Mouse (Mus musculus): Measurements from ENCODE around the gene Ahnak. TPM values are rescaled to one million over a fixed set of nuclear protein-coding genes. Genes with fewer than 3 reads are reported as not detected.
"Not testable (repeated sequence)": the region's sequence is repeated elsewhere in the genome, so short reads cannot be mapped to it uniquely, and the experiment has no call there.

The Ahnak gene
- polyA plus RNA-seq, 1 experiment from 2014 or later, result 12.2 TPM

- Histone ChIP-seq H3K4me2 (replicated peaks) (no peak overlapping the region), H3K36me3 (0 out of 2 replicates have a peak, but pooled peaks cover 6% of the 10 kb centered on the region), H3K4me1 (no peaks in the 10 kb centered on the region), H3K9ac (replicated peaks) (no peak overlapping the region), H3K4me3 (no peak overlapping the region), H3K9me3 (no peaks in the 10 kb centered on the region), H3K27me3 (no peaks in the 10 kb centered on the region), H3K27ac (replicated peaks) (no peak overlapping the region)
- ATAC-seq (ENCODE audit: low FRiP score, low read depth), result no peak
- WGBS, result 84% methylated on average over 4 of the region's 4 CpGs
Measured at GRCm38 (mm10) chr19:9116268-9116667, 127.2 kb downstream of the Ahnak start.

DNA sequence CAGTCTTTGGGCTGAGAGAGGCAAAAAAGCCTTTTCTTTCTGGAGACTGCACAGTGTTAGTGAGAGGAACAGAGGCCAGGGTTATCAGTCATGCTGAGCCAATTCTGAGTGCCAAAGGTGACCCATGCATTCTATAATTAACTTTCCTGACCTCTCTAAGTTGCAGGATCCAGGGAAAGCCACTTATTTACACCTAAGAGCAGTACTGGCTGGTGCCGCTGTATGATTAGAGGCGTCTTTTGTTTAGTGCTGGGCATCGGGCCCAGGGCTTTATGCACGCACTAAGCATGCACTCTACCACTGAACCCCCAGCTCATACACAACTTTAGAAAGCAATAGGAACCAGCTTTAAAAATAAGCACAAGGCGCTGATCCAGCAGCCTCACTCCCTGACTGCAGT, 128.2 kb downstream of the Ahnak start:
- Histone ChIP-seq H3K9ac (replicated peaks) (no peak overlapping the region), H3K4me1 (no peaks in the 10 kb centered on the region), H3K4me2 (replicated peaks) (no peak overlapping the region), H3K4me3 (no peak overlapping the region), H3K9me3 (no peaks in the 10 kb centered on the region), H3K27ac (replicated peaks) (no peak overlapping the region), H3K27me3 (no peaks in the 10 kb centered on the region), H3K36me3 (0 out of 2 replicates have a peak, but pooled peaks cover 6% of the 10 kb centered on the region)
- ATAC-seq (ENCODE audit: low FRiP score, low read depth), result no peak
- WGBS, result 79% methylated on average over 5 of the region's 5 CpGs

DNA sequence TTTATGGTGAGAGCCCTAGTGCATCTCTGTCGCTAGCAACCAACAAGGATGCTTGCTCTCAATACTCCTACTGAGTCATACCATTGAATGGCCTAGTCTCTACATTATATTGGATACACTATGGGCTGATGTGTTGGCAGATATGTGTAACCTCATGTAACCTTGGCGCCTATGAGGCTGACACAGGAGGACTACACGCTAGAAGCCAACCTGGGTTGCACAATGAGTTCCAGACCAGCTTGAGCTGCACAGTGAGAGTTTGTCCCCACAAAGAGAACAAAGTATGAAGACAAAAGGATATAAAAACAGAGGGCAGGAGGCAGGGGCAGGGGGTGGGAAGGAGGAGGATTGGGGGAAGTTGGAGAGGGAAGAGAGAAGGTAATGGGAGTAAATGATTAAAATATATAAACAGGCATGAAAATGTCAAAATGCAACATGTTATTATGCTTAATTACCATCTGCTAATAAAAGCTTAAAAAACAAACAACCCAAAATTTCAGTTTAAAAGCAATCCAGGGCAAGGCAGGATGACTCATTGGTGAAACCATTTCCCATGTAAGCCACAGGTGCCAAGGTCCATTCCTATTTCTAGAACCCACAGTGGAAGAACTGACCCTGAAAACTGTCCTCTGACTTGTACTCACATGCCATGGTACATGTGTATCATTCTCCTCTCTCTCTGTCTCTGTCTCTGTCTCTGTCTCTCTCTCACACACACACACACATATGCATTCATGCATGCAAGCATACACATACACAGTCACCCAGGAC, 130.8 kb downstream of the Ahnak start:
- no peak overlapping the region for H3K27ac ChIP-seq (replicated peaks)
- H3K36me3 ChIP-seq, result 0 out of 2 replicates have a peak, but pooled peaks cover 3% of the 10 kb centered on the region
- 79% methylated on average over 3 of the region's 3 CpGs for WGBS
- H3K4me2 ChIP-seq (replicated peaks), result no peak overlapping the region
- H3K4me3 ChIP-seq, result no peak overlapping the region
- H3K4me1 ChIP-seq, result no peaks in the 10 kb centered on the region
- no peak overlapping the region for H3K9ac ChIP-seq (replicated peaks)
- ATAC-seq (ENCODE audit: low FRiP score, low read depth), result no peak
- H3K27me3 ChIP-seq, result no peaks in the 10 kb centered on the region
- H3K9me3 ChIP-seq, result no peaks in the 10 kb centered on the region

- Histone ChIP-seq H3K4me2 (replicated peaks) (no peak overlapping the region), H3K36me3 (no peaks in the 10 kb centered on the region), H3K4me3 (no peak overlapping the region), H3K27ac (replicated peaks) (no peak overlapping the region), H3K9me3 (no peaks in the 10 kb centered on the region), H3K9ac (replicated peaks) (no peak overlapping the region), H3K4me1 (no peaks in the 10 kb centered on the region), H3K27me3 (no peaks in the 10 kb centered on the region)
- no peak for ATAC-seq (ENCODE audit: low FRiP score, low read depth)
- WGBS, result 94% methylated on average over 1 of the region's 1 CpGs
Measured at GRCm38 (mm10) chr19:9122390-9122789, 133.3 kb downstream of the Ahnak start.

GRCm38 (mm10) chr19:9123986-9124385, 134.9 kb downstream of the Ahnak start:
- H3K4me3 ChIP-seq; H3K9me3 ChIP-seq; H3K4me1 ChIP-seq; H3K36me3 ChIP-seq; H3K27ac ChIP-seq (replicated peaks); H3K27me3 ChIP-seq; H3K4me2 ChIP-seq (replicated peaks); ATAC-seq (ENCODE audit: low FRiP score, low read depth); H3K9ac ChIP-seq (replicated peaks): not testable (repeated sequence)
- WGBS, result 91% methylated on average over 2 of the region's 2 CpGs

Other genes with a start within 250 kb of the Ahnak start
- 3.3 and 4.5 TPM in 2 replicates for gene 1700092M07Rik, start 248.6 kb upstream of the Ahnak start, polyA plus RNA-seq (2016; fragmentation: Nextera tagmentation; extraction: Ambion mirVana)
- gene Stx5a, start 247.9 kb upstream of the Ahnak start, polyA plus RNA-seq (2016; fragmentation: Nextera tagmentation; extraction: Ambion mirVana), result 121 and 127 TPM in 2 replicates
- 210 and 224 TPM in 2 replicates for gene Nxf1, start 232.2 kb upstream of the Ahnak start, polyA plus RNA-seq (2016; fragmentation: Nextera tagmentation; extraction: Ambion mirVana)
- 211 and 214 TPM in 2 replicates for gene Tmem223, start 218.3 kb upstream of the Ahnak start, polyA plus RNA-seq (2016; fragmentation: Nextera tagmentation; extraction: Ambion mirVana)
- 40.4 TPM in 2 replicates for gene Tmem179b, start 214.8 kb upstream of the Ahnak start, polyA plus RNA-seq (2016; fragmentation: Nextera tagmentation; extraction: Ambion mirVana)
- 34.5 and 35.5 TPM in 2 replicates for gene Taf6l, start 202.9 kb upstream of the Ahnak start, polyA plus RNA-seq (2016; fragmentation: Nextera tagmentation; extraction: Ambion mirVana)
- 154 and 160 TPM in 2 replicates for gene Polr2g, start 190.7 kb upstream of the Ahnak start, polyA plus RNA-seq (2016; fragmentation: Nextera tagmentation; extraction: Ambion mirVana)
- 8.3 and 8.8 TPM in 2 replicates for gene Zbtb3, start 186.7 kb upstream of the Ahnak start, polyA plus RNA-seq (2016; fragmentation: Nextera tagmentation; extraction: Ambion mirVana)
- gene Ttc9c, start 170.0 kb upstream of the Ahnak start, polyA plus RNA-seq (2016; fragmentation: Nextera tagmentation; extraction: Ambion mirVana), result 65.7 and 69.9 TPM in 2 replicates
- 6.0 and 6.4 TPM in 2 replicates for gene Hnrnpul2, start 169.3 kb upstream of the Ahnak start, polyA plus RNA-seq (2016; fragmentation: Nextera tagmentation; extraction: Ambion mirVana)
- gene AC129217.1, start 159.5 kb upstream of the Ahnak start, polyA plus RNA-seq (2016; fragmentation: Nextera tagmentation; extraction: Ambion mirVana), result not detected in 2 replicates
- gene Bscl2, start 151.8 kb upstream of the Ahnak start, polyA plus RNA-seq (2016; fragmentation: Nextera tagmentation; extraction: Ambion mirVana), result 68.0 and 68.7 TPM in 2 replicates
- gene Gng3, start 150.1 kb upstream of the Ahnak start, polyA plus RNA-seq (2016; fragmentation: Nextera tagmentation; extraction: Ambion mirVana), result 174 and 180 TPM in 2 replicates
- 0.55 and 0.62 TPM in 2 replicates for gene Lrrn4cl, start 138.5 kb upstream of the Ahnak start, polyA plus RNA-seq (2016; fragmentation: Nextera tagmentation; extraction: Ambion mirVana)
- gene Ubxn1, start 117.8 kb upstream of the Ahnak start, polyA plus RNA-seq (2016; fragmentation: Nextera tagmentation; extraction: Ambion mirVana), result 172 and 175 TPM in 2 replicates
- 59.6 and 63.5 TPM in 2 replicates for gene Uqcc3, start 108.4 kb upstream of the Ahnak start, polyA plus RNA-seq (2016; fragmentation: Nextera tagmentation; extraction: Ambion mirVana)
- 92.7 and 97.2 TPM in 2 replicates for gene Lbhd1, start 105.6 kb upstream of the Ahnak start, polyA plus RNA-seq (2016; fragmentation: Nextera tagmentation; extraction: Ambion mirVana)
- not detected in 2 replicates for gene Gm49403, start 105.4 kb upstream of the Ahnak start, polyA plus RNA-seq (2016; fragmentation: Nextera tagmentation; extraction: Ambion mirVana)
- gene 1810009A15Rik, start 100.4 kb upstream of the Ahnak start, polyA plus RNA-seq (2016; fragmentation: Nextera tagmentation; extraction: Ambion mirVana), result 81.0 and 87.1 TPM in 2 replicates
- gene Gm49416, start 100.4 kb upstream of the Ahnak start, polyA plus RNA-seq (2016; fragmentation: Nextera tagmentation; extraction: Ambion mirVana), result not detected in 2 replicates
- 46.2 and 46.6 TPM in 2 replicates for gene Ints5, start 96.3 kb upstream of the Ahnak start, polyA plus RNA-seq (2016; fragmentation: Nextera tagmentation; extraction: Ambion mirVana)
- gene Ganab, start 91.2 kb upstream of the Ahnak start, polyA plus RNA-seq (2016; fragmentation: Nextera tagmentation; extraction: Ambion mirVana), result 111 and 115 TPM in 2 replicates
- gene B3gat3, start 68.9 kb upstream of the Ahnak start, polyA plus RNA-seq (2016; fragmentation: Nextera tagmentation; extraction: Ambion mirVana), result 71.9 and 72.5 TPM in 2 replicates
- 2.1 and 2.2 TPM in 2 replicates for gene Rom1, start 59.9 kb upstream of the Ahnak start, polyA plus RNA-seq (2016; fragmentation: Nextera tagmentation; extraction: Ambion mirVana)
- gene Eml3, start 59.7 kb upstream of the Ahnak start, polyA plus RNA-seq (2016; fragmentation: Nextera tagmentation; extraction: Ambion mirVana), result 14.9 and 15.8 TPM in 2 replicates
- gene Mta2, start 47.4 kb upstream of the Ahnak start, polyA plus RNA-seq (2016; fragmentation: Nextera tagmentation; extraction: Ambion mirVana), result 189 and 192 TPM in 2 replicates
- 34.0 and 34.2 TPM in 2 replicates for gene Tut1, start 35.4 kb upstream of the Ahnak start, polyA plus RNA-seq (2016; fragmentation: Nextera tagmentation; extraction: Ambion mirVana)
- gene Eef1g, start 22.2 kb upstream of the Ahnak start, polyA plus RNA-seq (2016; fragmentation: Nextera tagmentation; extraction: Ambion mirVana), result 338 and 351 TPM in 2 replicates
- gene Scgb1a1, start 98.7 kb downstream of the Ahnak start, polyA plus RNA-seq (2016; fragmentation: Nextera tagmentation; extraction: Ambion mirVana), result not detected in 2 replicates
- 14.5 and 15.0 TPM in 2 replicates for gene Asrgl1, start 146.4 kb downstream of the Ahnak start, polyA plus RNA-seq (2016; fragmentation: Nextera tagmentation; extraction: Ambion mirVana)